Mouse (Mus musculus) cerebellum, adult 2 months (tissue): ENCODE results near the gene Hdac10.

Experiments used
- CTCF ChIP-seq: fragments of 200-500 bp; IDR thresholded peaks from 2 replicates; pipeline ENCODE4 v1.5.1; 2011; ENCODE audit warnings: low read depth, mild to moderate bottlenecking, control low read depth, low read length, moderate library complexity, borderline replicate concordance; ENCODE audit not compliant: insufficient read depth
- POLR2A ChIP-seq: fragments of 200-500 bp; IDR thresholded peaks from 2 replicates; pipeline ENCODE4 v1.6.1; 2011; ENCODE audit warnings: low read length, control low read depth, borderline replicate concordance; ENCODE audit not compliant: insufficient read depth

DNA sequence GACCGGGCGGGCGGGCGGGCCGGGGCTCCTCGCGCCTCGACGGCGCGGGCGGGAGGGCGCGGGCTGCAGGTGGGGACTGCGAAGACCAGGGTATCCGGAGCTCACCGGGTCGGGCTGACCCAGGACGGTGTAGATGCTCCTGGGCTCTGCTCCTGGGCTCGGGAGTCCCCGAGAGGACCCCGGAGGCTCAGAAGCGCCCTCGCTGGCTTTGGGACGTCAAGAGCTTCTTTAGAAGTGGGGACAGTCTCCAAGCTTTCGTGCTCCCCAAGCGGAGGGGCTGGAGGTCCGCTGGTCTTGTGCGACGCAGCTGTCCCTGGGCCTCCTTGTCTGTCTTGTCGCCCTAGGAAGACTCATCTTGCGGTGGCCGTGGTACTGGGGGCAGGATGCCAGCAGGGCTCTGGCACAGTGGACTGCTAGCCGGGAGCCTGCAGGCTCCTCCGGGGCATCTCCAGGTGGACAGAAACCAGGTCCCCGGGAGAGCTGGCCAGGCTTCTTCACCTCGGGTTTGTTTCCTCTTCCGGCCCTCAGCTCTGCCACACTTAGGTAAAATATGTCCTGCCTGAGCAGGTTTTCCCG lies 52.3 kb downstream of the Hdac10 start:
- TF ChIP-seq CTCF: no peak
- TF ChIP-seq POLR2A: no peak
